Mouse (Mus musculus) lung, embryonic 14.5 days (tissue): ENCODE data around the gene Phf13. TPM values are rescaled to one million over a fixed set of nuclear protein-coding genes. Genes with fewer than 3 reads are reported as not detected.
"Not testable (repeated sequence)": the region's sequence is repeated elsewhere in the genome, so short reads cannot be mapped to it uniquely, and the experiment has no call there.

Experiments
- ATAC-seq: fragments of 200-750 bp; cut with Nextera tagmentation; 2 replicates; pipeline ENCODE4 v1.8.0; 2017; ENCODE audit warnings: mild to moderate bottlenecking, moderate TSS enrichment, moderate library complexity; ENCODE audit not compliant: insufficient read depth
- DNase-seq: peaks from one replicate; pipeline ENCODE4 v3.0.0-alpha.2; 2015
- H3K27ac ChIP-seq: fragments of 300-500 bp; sonication (generic); 2 replicates; pipeline ENCODE4 v1.5.1; 2014; ENCODE audit warnings: low read depth, mild to moderate bottlenecking, moderate library complexity
- H3K27me3 ChIP-seq: fragments of 300-500 bp; sonication (generic); 2 replicates; pipeline ENCODE4 v1.6.1; 2014; ENCODE audit warnings: low read length, control low read depth; ENCODE audit not compliant: insufficient read depth
- H3K36me3 ChIP-seq: fragments of 300-500 bp; sonication (generic); 2 replicates; pipeline ENCODE4 v1.6.1; 2014; ENCODE audit warnings: control low read depth; ENCODE audit not compliant: insufficient read depth
- H3K4me1 ChIP-seq: fragments of 300-500 bp; sonication (generic); 2 replicates; pipeline ENCODE4 v1.6.1; 2014; ENCODE audit warnings: antibody characterized with exemption, control low read depth; ENCODE audit not compliant: insufficient read depth
- H3K4me2 ChIP-seq: fragments of 300-500 bp; sonication (generic); 2 replicates; pipeline ENCODE4 v1.6.1; 2014; ENCODE audit warnings: mild to moderate bottlenecking
- H3K4me3 ChIP-seq: fragments of 300-500 bp; sonication (generic); 2 replicates; pipeline ENCODE4 v1.5.1; 2014; ENCODE audit warnings: low read depth, low read length
- H3K9ac ChIP-seq: fragments of 300-500 bp; sonication (generic); 2 replicates; pipeline ENCODE4 v1.6.1; 2014
- H3K9me3 ChIP-seq: fragments of 300-500 bp; sonication (generic); 2 replicates; pipeline ENCODE4 v1.6.1; 2016; ENCODE audit warnings: low read depth, low read length, control low read depth
- CTCF ChIP-seq: IDR thresholded peaks from 2 replicates; pipeline ENCODE4 v1.5.1; 2016; ENCODE audit warnings: antibody characterized with exemption, low read depth
- WGBS: fragments of 180-500 bp; shearing (Covaris S2); extraction: QIAGEN DNeasy Blood & Tissue Kit; methylation state at CpG from one replicate; pipeline ENCODE4 v1.1.7; 2014; 5-methylcytosine and 5-hydroxymethylcytosine counted together
- polyA plus RNA-seq: library from polyadenylated mRNA; unstranded; fragments of >200 nt; fragmentation: Nextera tagmentation; extraction: Ambion mirVana; gene quantifications from 2 replicates; pipeline ENCODE4 v1.2.1, GENCODE M21; 2014

The Phf13 gene
- polyA plus RNA-seq, 1 experiment from 2014 or later: 32.3 TPM

DNA sequence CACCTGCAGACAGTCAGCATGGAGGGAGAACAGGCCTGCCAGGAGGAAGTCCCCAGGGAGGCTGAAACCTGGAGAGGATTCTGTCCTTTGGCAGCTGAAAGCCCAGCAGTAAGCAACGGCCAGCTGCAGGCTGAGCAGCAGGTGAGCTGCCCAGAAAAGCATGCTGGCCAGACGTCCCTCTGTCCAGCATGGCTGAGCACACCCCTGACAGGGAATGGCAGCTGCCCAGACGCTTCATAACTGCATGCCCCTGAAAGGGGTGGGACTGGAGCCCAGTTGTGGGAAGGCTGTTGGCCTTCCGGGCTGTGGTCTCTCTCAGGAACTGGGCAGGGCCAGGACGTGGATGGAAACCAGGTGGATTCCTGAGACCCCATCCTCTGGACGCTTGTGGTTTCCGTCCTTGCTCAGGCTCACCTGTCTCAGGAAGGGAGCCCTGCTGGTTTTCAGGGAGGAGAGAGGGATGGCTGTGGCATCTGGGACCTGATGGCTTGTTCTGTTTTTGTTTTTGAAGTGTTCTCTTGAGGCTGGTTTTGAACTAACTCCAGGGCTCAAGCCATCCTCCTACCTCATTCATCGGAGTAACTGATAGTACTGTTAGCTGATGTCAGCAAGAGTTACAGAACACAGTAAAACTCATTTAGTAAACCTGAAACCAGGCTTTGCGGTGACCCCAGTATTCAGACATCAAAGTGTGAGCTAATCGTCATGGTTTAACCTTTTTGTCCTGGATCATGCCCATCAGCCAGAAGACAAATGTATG is 42.3 kb upstream of the Phf13 start, which contains the start of gene Tas1r1:
Gene Tas1r1, minus strand, starts transcription at position 344 of the 760 bp plus-strand sequence.
- H3K9me3 ChIP-seq: no peaks in the 10 kb centered on the region
- no peak for TF ChIP-seq CTCF
- WGBS: 40% methylated on average over 10 of the region's 10 CpGs
- peak within 1 kb of the TSS; percentile 99 for H3K4me3 ChIP-seq
- DNase-seq (no peak), ATAC-seq (peak; percentile 19; the same call in 1 of the 2 replicates)
- H3K4me1 ChIP-seq: no peaks in the 10 kb centered on the region
- peak within 1 kb of the TSS; percentile 89 for H3K9ac ChIP-seq
- H3K4me2 ChIP-seq: peak within 1 kb of the TSS; percentile 93
- peaks cover 25% of the 10 kb centered on the region for H3K36me3 ChIP-seq
- no peak within 1 kb of the TSS; the same call in 1 of the 2 replicates for H3K27ac ChIP-seq
- no peaks in the 10 kb centered on the region for H3K27me3 ChIP-seq

- H3K27ac ChIP-seq, H3K9ac ChIP-seq, H3K4me1 ChIP-seq, H3K27me3 ChIP-seq, H3K9me3 ChIP-seq, H3K4me2 ChIP-seq, ATAC-seq, DNase-seq, H3K4me3 ChIP-seq, H3K36me3 ChIP-seq: not testable (repeated sequence)
- TF ChIP-seq CTCF: peak; percentile 26; the same call in 1 of the 2 replicates
- 87% methylated on average over 6 of the region's 6 CpGs for WGBS
These were observed 40.4 kb upstream of the Phf13 start for GRCm38 (mm10) chr4:152036464-152036863.

DNA sequence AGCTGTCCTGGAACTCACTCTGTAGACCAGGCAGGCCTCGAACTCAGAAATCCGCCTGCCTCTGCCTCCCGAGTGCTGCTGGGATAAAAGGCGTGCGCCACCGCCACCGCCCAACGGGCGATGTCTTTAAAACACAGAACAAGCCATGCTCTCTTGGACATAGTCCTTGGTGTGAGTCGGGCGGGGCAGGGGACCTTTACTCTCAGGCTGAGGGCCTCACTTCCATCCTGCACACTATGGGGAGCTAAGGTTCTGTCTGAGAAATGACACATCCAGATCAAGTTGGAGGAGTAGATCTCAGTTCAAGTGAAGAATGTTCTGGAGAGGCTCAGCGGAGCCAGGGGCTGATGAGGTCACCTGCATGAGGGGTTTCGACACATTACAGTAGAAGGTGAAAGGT is 36.9 kb upstream of the Phf13 start:
- H3K9me3 ChIP-seq: no peaks in the 10 kb centered on the region
- no peaks in the 10 kb centered on the region for H3K36me3 ChIP-seq
- ATAC-seq (no peak), DNase-seq (no peak)
- no peak overlapping the region for H3K9ac ChIP-seq
- H3K4me1 ChIP-seq: peaks cover 4% of the 10 kb centered on the region; the same call in 1 of the 2 replicates
- H3K4me3 ChIP-seq: no peak overlapping the region
- no peak for TF ChIP-seq CTCF
- no peaks in the 10 kb centered on the region for H3K27me3 ChIP-seq
- WGBS: 85% methylated on average over 13 of the region's 13 CpGs
- H3K4me2 ChIP-seq: no peak overlapping the region
- no peak overlapping the region for H3K27ac ChIP-seq

DNA sequence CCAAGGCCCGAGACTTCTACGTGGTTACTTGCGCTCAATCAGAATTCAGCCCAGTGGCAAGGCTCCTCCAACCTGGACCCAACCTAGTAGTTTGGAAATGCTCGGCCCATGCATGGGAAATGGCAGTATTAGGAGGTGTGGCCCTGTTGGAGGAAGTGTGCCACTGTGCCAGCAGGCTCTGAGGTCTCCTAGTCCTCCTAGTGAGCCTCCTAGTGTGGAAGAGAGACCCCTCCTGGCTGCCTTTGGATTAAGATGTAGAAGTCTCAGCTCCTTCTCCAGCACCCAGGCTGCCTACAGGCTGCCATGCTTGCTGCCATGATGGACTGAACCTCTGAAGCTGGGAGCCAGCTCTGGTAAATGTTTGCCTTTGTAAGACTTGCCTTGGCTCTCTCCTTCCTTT is 33.9 kb upstream of the Phf13 start:
- WGBS: 81% methylated on average over 4 of the region's 4 CpGs
- Histone ChIP-seq H3K4me2 (no peak overlapping the region), H3K27me3 (no peaks in the 10 kb centered on the region), H3K9me3 (no peaks in the 10 kb centered on the region), H3K36me3 (peaks cover 1% of the 10 kb centered on the region; the same call in 1 of the 2 replicates), H3K9ac (no peak overlapping the region), H3K27ac (no peak overlapping the region), H3K4me3 (no peak overlapping the region), H3K4me1 (peaks cover 14% of the 10 kb centered on the region)
- ATAC-seq (no peak), DNase-seq (peak; percentile 65)
- TF ChIP-seq CTCF: peak; percentile 21

DNA sequence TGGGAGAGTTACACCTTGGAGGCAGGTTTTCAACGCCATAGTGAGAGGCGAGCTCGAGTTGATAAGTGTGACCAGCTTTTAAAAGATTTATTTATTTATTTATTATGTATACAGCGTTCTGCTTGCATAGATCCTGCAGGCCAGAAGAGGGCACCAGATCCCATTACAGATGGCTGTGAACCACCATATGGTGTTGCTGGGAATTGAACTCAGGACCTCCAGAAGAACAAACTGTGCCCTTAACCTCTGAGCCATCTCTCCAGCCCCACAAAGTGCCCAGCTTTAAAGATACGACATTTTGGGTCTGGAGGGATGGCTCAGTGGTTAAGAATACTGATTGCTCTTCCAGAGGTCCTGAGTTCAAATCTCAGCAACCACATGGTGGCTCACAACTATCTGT is 33.0 kb upstream of the Phf13 start:
- no peak overlapping the region for H3K4me2 ChIP-seq
- no peaks in the 10 kb centered on the region for H3K9me3 ChIP-seq
- H3K4me3 ChIP-seq: no peak overlapping the region
- no peak overlapping the region for H3K9ac ChIP-seq
- ATAC-seq (no peak), DNase-seq (no peak)
- H3K36me3 ChIP-seq: peaks cover 8% of the 10 kb centered on the region; the same call in 1 of the 2 replicates
- H3K4me1 ChIP-seq: peaks cover 14% of the 10 kb centered on the region
- 40% methylated on average over 5 of the region's 5 CpGs for WGBS
- H3K27ac ChIP-seq: no peak overlapping the region
- no peaks in the 10 kb centered on the region for H3K27me3 ChIP-seq
- peak; percentile 57 for TF ChIP-seq CTCF

GRCm38 (mm10) chr4:152028456-152028855 is 32.4 kb upstream of the Phf13 start:
- H3K4me3 ChIP-seq: peak overlapping the region; percentile 73
- H3K36me3 ChIP-seq: peaks cover 14% of the 10 kb centered on the region
- H3K27ac ChIP-seq: no peak overlapping the region
- H3K9me3 ChIP-seq: no peaks in the 10 kb centered on the region
- H3K4me1 ChIP-seq: peaks cover 14% of the 10 kb centered on the region
- H3K4me2 ChIP-seq: peak overlapping the region; percentile 98
- ATAC-seq (no peak), DNase-seq (no peak)
- no peak for TF ChIP-seq CTCF
- WGBS: 53% methylated on average over 15 of the region's 15 CpGs
- H3K27me3 ChIP-seq: no peaks in the 10 kb centered on the region
- H3K9ac ChIP-seq: peak overlapping the region; percentile 68

GRCm38 (mm10) chr4:152027524-152027923 is 31.5 kb upstream of the Phf13 start, which contains the start of gene Zbtb48:
TSS of gene Zbtb48 (minus strand) at chr4:152027671.
- peaks cover 23% of the 10 kb centered on the region for H3K36me3 ChIP-seq
- H3K4me3 ChIP-seq: peak within 1 kb of the TSS; percentile 73
- peak within 1 kb of the TSS; percentile 68 for H3K9ac ChIP-seq
- DNase-seq: peak; percentile 99
- H3K4me1 ChIP-seq: peaks cover 14% of the 10 kb centered on the region
- peak within 1 kb of the TSS; percentile 54; the same call in 1 of the 2 replicates for H3K27ac ChIP-seq
- no peaks in the 10 kb centered on the region for H3K27me3 ChIP-seq
- H3K4me2 ChIP-seq: peak within 1 kb of the TSS; percentile 98
- TF ChIP-seq CTCF: no peak
- under 1% methylated on average over 35 of the region's 35 CpGs for WGBS
- peak; percentile 98 for ATAC-seq
- H3K9me3 ChIP-seq: no peaks in the 10 kb centered on the region
